Mouse (Mus musculus): Measurements from ENCODE around the gene Oosp1.

Gene Oosp1

DNA sequence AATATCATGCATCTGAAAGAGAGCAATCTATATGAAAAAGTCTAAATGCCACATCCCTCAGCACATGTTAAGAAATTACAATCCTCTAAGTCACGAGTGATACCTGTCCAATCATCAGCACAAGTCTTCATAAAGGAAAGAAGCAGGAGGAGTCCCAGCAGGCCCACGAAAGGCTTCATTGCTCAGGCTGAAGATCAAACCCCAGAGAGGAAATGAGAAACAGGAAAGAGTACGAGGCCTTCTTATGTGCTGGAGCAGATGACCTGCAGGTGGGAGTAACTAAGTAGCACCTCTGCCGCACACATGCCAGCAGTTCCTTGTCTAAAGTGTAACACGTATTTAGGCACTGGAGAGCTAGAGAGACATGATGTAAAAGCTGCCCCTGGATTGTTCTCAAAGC is at the start of gene Oosp1:
TSS of gene Oosp1 (minus strand) at position 312 of the 400 bp plus-strand sequence.
- in situ Hi-C loops (cut with MboI, MseI): no loop called here

DNA sequence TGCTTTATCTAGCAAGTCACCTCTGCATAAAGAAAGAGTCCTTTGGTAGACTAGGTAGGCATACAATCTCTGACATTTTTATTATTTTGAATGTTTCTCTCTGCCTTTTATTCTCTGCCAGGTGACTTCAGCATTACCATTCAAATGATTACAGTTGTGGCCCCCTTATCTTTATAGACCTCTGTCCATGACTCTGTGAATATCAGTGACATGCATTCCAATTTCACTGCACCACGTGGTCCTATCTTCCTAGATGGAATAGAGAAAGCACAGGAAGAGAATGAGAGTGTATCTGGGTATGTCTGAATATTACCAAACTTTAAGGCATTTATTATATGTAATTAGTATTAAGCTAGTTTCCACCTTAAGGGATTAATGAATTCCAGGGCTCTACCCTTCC is 45.5 kb upstream of the Oosp1 start:
- in situ Hi-C loops (cut with MboI, MseI): no loop called here

GRCm38 (mm10) chr19:11730278-11730677 is 39.3 kb upstream of the Oosp1 start:
- in situ Hi-C loops (cut with MboI, MseI): no loop called here

DNA sequence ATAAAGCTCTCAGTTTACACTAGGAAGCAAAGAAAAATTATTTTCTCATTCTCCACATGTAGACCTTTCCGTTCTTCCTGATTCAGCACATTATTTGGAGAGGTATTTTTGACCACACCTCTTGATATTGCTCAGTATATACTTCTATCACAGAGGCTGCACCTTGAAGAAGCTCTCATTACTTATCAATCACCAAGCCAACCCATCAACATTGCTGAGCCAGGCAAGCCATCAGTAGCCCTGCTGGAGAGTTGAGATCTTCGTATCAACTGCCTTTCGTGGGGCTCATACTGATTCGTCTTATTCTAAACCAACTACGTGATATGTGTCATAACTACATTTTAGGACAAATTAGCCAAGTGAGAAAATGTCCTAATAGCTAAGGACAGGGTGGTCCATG is 36.4 kb upstream of the Oosp1 start:
- in situ Hi-C loops (cut with MboI, MseI): loop anchor here (10.0 kb wide), 1 partner anchor 713 kb away; the partner anchor contains the start of gene Ms4a18

- in situ Hi-C loops (cut with MboI, MseI): loop anchor here (10.0 kb wide), 1 partner anchor 711 kb away; the partner anchor contains the start of gene Ms4a18
Observed at GRCm38 (mm10) chr19:11725915-11726314, 35.0 kb upstream of the Oosp1 start.

DNA sequence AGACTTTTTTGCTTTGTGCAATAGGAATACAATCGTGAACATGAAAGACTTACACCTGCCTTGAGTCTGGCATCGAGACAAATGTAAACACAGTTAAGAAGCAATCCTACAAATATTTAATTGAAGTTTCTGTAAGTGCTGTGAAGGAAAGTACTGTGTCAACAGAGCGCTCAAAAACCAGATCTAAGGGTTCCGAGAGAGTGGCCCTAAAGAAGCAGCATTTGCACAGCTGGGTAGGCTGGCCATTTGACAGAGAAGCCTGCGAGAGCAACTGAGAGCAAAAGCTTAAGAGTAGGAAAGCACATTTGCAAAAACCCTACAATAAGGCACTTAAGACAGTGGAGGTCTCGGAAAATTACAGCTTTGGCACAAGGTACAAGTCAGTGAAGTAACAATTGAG is 33.3 kb upstream of the Oosp1 start:
- in situ Hi-C loops (cut with MboI, MseI): loop anchor here (10.0 kb wide), 1 partner anchor 709 kb away; the partner anchor contains the start of gene Ms4a18

DNA sequence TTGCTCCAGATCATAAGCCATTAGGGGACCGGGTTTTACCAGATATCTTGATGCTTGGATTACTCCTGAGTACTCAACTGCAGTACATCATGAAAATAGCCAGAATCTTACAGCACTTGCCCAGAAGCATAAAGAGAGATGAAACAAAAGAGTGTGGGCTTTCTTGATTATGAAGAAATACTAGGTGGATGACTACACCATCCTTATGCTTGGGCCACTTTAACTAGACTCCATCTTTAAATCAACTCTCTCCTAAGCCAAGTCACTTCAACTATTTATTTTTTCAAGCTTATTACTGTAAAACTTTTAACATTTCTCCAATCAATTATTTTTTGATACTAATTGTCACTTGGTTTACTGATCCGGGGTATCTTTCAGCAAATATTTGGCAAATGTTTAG is 32.9 kb upstream of the Oosp1 start:
- in situ Hi-C loops (cut with MboI, MseI): loop anchor here (10.0 kb wide), 1 partner anchor 709 kb away; the partner anchor contains the start of gene Ms4a18

GRCm38 (mm10) chr19:11720071-11720470 is 29.1 kb upstream of the Oosp1 start:
- in situ Hi-C loops (cut with MboI, MseI): loop anchor here (10.0 kb wide), 1 partner anchor 705 kb away; the partner anchor contains the start of gene Ms4a18

GRCm38 (mm10) chr19:11712451-11712850 is 21.5 kb upstream of the Oosp1 start:
- in situ Hi-C loops (cut with MboI, MseI): no loop called here

GRCm38 (mm10) chr19:11698342-11698741 is 7.4 kb upstream of the Oosp1 start:
- in situ Hi-C loops (cut with MboI, MseI): no loop called here

GRCm38 (mm10) chr19:11696755-11697154 is 5.8 kb upstream of the Oosp1 start, which contains the start of gene Oosp3:
Gene Oosp3 (plus strand): TSS chr19:11697055.
- in situ Hi-C loops (cut with MboI, MseI): no loop called here

GRCm38 (mm10) chr19:11691454-11691853 is 504 bp upstream of the Oosp1 start:
- in situ Hi-C loops (cut with MboI, MseI): no loop called here

DNA sequence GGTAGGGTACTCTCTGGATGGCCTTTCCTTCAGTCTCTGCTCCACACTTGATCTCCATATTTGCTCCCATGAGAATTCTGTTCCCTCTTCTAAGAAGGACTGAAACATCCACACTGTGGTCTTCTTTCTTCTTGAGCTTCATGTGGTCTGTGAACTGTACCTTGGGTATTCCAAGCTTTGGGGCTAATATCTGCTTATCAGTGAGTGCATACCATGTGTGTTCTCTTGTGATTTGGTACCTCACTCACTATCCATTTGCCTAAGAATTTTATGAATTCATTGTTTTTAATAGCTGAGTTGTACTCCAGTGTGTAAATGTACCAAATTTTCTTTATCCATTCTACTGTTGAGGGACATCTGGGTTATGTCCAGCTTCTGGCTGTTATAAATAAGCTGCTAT is 29.4 kb downstream of the Oosp1 start:
- in situ Hi-C loops (cut with MboI, MseI): no loop called here

GRCm38 (mm10) chr19:11660459-11660858 is 30.5 kb downstream of the Oosp1 start, which contains the start of gene Oosp2:
Gene Oosp2 (minus strand): TSS chr19:11660559.
- in situ Hi-C loops (cut with MboI, MseI): no loop called here

DNA sequence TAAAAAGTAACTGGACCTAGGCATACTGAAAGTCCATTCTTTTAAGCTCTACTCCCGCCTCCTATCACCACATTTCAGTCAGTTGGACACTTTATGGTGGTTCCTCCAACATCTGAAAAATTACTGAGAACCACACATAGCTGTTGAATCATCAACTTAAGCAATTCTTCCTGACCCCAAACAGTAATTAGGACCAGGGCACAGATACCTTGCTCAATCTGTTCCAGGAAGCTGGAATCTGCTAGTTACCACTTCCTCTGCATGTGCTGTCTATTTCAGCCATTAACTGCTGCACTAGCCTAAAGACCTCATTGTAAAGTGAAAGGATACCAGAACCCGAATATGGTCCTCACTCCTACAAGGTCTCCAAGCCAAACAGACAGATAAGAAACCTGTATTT is 31.8 kb downstream of the Oosp1 start:
- in situ Hi-C loops (cut with MboI, MseI): no loop called here

DNA sequence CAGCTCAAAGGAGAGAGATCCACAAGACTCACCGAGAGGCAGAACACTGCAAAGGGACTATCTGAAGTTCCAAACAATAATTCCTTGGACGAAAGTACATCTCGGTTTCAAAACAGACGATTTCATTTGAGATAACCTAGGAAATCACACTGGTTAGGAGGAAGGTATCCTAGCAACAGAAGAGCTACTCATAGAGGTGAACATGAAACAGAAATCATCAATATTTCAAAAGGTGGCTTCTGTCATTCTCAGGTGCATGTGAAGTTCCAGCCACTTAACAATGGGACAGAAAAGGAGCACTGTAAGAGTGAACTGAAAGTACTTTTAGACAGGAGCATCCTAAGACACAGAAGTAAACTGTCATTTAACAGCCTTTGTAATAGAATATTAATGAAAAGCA is 41.4 kb downstream of the Oosp1 start:
- in situ Hi-C loops (cut with MboI, MseI): no loop called here

DNA sequence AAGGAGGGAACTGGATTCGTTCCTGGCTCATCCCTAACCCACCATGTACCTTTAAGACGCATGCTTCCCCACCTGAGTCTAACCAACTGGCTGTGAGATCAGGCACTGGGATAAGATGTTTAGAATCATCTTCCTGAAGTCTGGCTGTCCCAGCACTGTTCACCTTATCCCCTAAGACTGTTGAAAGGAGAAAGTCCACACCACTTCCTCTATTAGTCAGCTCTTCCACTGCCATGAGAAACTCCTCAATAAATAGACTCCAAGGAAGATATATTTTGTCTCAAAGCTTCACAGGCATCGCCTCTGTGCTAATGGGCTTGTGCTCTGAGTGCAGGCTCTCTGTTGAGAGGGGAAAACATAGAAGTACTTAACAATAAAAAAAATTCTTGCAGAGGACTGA is 44.8 kb downstream of the Oosp1 start:
- in situ Hi-C loops (cut with MboI, MseI): no loop called here

DNA sequence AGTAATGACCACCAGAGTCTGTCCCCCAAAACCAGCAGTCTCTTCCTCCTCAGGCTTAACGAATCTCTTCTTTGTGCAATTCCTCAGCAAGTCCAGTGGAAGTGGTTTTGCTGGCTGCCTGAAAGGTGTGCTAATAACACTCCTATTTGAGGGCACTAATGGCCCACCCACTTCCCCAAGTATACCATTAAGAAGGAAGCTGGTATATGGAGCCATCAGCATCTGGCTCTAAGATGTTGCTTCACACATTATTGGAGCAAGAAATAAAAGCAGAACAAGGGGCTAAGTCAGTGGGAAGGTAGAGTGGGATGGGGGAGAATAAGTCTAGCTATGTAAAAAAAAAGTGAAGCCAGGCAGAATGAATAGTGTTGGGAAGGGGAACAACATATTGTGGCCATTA is 50.2 kb downstream of the Oosp1 start, which contains the start of gene Ms4a3:
TSS of gene Ms4a3 (minus strand) at position 120 of the 400 bp plus-strand sequence.
- in situ Hi-C loops (cut with MboI, MseI): no loop called here

DNA sequence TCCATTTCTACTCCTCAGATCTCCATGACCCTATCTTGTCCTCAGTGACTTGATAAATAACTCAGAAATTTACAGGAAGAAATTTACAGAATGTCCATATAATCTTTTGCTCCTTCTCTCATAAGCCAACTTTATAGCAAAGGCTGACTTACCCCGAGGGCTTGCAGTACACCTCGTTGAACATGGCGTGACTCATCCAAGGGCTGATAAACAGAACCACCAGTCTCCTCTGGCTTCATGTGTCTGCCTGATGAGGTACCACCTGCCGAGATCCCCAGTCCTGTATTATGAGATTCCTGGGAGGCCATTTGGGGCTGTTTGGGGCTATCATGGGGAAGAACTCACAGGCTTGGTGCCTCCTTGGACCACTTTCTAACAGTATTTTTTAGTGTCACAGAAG is 51.9 kb downstream of the Oosp1 start:
- in situ Hi-C loops (cut with MboI, MseI): no loop called here

- in situ Hi-C loops (cut with MboI, MseI): no loop called here
Observed at GRCm38 (mm10) chr19:11635572-11635971, 55.4 kb downstream of the Oosp1 start.

GRCm38 (mm10) chr19:11634330-11634729 is 56.6 kb downstream of the Oosp1 start:
- in situ Hi-C loops (cut with MboI, MseI): no loop called here

GRCm38 (mm10) chr19:11633732-11634131 is 57.2 kb downstream of the Oosp1 start:
- in situ Hi-C loops (cut with MboI, MseI): no loop called here

- in situ Hi-C loops (cut with MboI, MseI): no loop called here
Observed at GRCm38 (mm10) chr19:11625231-11625630, 65.7 kb downstream of the Oosp1 start.

DNA sequence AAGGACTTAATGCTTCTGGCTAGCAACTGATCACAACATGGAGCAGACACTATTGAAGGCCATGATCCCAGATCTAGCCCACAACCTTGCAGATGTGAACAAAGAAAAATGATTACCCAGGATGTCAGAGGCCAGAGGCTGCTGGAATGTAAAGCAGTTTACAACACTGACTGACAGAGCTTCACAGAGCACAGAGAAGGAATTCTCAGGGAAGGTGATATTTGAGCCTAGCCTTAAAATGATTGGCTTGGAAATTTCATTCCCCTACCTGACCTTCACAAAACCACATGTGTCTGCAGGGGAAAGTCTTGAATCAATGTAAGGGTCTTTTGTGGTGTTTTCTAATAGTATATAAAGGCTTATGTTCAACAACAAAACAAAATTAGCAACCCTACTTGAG is 66.2 kb downstream of the Oosp1 start:
- in situ Hi-C loops (cut with MboI, MseI): no loop called here
